Mouse (Mus musculus) intestine, embryonic 14.5 days (tissue): ENCODE results near the gene Stk40. TPM values are rescaled to one million over a fixed set of nuclear protein-coding genes. Genes with fewer than 3 reads are reported as not detected.
"Not testable (repeated sequence)": the region's sequence is repeated elsewhere in the genome, so short reads cannot be mapped to it uniquely, and the experiment has no call there.

Experiments
- ATAC-seq: fragments of 200-750 bp; cut with Nextera tagmentation; replicated peaks from 2 replicates; pipeline ENCODE4 v1.8.0; 2017; ENCODE audit warnings: low read depth, moderate number of reproducible peaks, moderate TSS enrichment, moderate library complexity; ENCODE audit not compliant: low FRiP score, low TSS enrichment
- DNase-seq: peaks from one replicate; pipeline ENCODE4 v3.0.0-alpha.2; 2018; ENCODE audit warnings: low spot score
- H3K27ac ChIP-seq: fragments of 300-500 bp; sonication (generic); 2 replicates; pipeline ENCODE4 v1.5.1; 2014; ENCODE audit warnings: low read depth, mild to moderate bottlenecking, control low read depth
- H3K27me3 ChIP-seq: fragments of 300-500 bp; sonication (generic); replicated peaks from 2 replicates; pipeline ENCODE4 v1.6.1; 2014; ENCODE audit warnings: low read length, control low read depth; ENCODE audit not compliant: control insufficient read depth, insufficient read depth
- H3K36me3 ChIP-seq: fragments of 300-500 bp; sonication (generic); 2 replicates; pipeline ENCODE4 v1.6.1; 2014; ENCODE audit warnings: low read length, control low read depth; ENCODE audit not compliant: control insufficient read depth, insufficient read depth
- H3K4me1 ChIP-seq: fragments of 300-500 bp; sonication (generic); replicated peaks from 2 replicates; pipeline ENCODE4 v1.6.1; 2014; ENCODE audit warnings: low read length, control low read depth, mixed read lengths; ENCODE audit not compliant: control insufficient read depth, insufficient read depth
- H3K4me2 ChIP-seq: fragments of 300-500 bp; sonication (generic); 2 replicates; pipeline ENCODE4 v1.6.1; 2014; ENCODE audit warnings: low read length
- H3K4me3 ChIP-seq: fragments of 300-500 bp; sonication (generic); 2 replicates; pipeline ENCODE4 v1.5.1; 2014; ENCODE audit warnings: low read depth, low read length, control low read depth, mixed read lengths
- H3K9ac ChIP-seq: fragments of 300-500 bp; sonication (generic); 2 replicates; pipeline ENCODE4 v1.6.1; 2014; ENCODE audit warnings: mild to moderate bottlenecking, low read length
- H3K9me3 ChIP-seq: fragments of 300-500 bp; sonication (generic); 2 replicates; pipeline ENCODE4 v1.6.1; 2016; ENCODE audit warnings: low read length, control low read depth; ENCODE audit not compliant: control insufficient read depth
- WGBS: fragments of 180-500 bp; shearing (Covaris S2); extraction: QIAGEN DNeasy Blood & Tissue Kit; methylation state at CpG from one replicate; pipeline ENCODE4 v1.1.7; 2014; 5-methylcytosine and 5-hydroxymethylcytosine counted together
- polyA plus RNA-seq: library from polyadenylated mRNA; unstranded; fragments of >200 nt; fragmentation: Nextera tagmentation; extraction: Ambion mirVana; gene quantifications from 2 replicates; pipeline ENCODE4 v1.2.1, GENCODE M21; 2014

Gene Stk40
- polyA plus RNA-seq, 1 experiment from 2014 or later = 22.5 TPM

DNA sequence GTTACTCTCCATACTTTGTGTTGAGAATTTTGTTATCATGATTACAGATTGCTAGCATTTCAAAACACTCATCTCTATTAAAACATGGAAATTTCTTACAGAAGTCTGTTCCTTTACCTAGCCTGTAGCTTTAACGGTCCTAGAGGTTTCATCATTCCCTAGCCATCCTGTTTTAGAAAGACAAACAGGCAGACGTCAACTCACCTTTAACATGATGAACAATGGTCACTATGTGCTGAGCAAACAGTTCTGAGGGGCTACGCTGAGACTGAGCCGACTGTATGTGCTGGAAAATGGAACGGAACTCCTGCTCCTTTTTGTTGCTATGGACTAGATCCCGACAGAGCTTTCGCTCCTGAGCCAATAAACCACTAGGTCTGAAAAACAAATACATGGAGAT is 72.2 kb downstream of the Stk40 start:
- H3K27ac ChIP-seq, H3K4me1 ChIP-seq, H3K9me3 ChIP-seq, H3K27me3 ChIP-seq, H3K9ac ChIP-seq, H3K4me2 ChIP-seq, ATAC-seq, H3K4me3 ChIP-seq, DNase-seq: not testable (repeated sequence)
- WGBS = 81% methylated on average over 7 of the region's 7 CpGs
- H3K36me3 ChIP-seq = peaks cover 94% of the 10 kb centered on the region

DNA sequence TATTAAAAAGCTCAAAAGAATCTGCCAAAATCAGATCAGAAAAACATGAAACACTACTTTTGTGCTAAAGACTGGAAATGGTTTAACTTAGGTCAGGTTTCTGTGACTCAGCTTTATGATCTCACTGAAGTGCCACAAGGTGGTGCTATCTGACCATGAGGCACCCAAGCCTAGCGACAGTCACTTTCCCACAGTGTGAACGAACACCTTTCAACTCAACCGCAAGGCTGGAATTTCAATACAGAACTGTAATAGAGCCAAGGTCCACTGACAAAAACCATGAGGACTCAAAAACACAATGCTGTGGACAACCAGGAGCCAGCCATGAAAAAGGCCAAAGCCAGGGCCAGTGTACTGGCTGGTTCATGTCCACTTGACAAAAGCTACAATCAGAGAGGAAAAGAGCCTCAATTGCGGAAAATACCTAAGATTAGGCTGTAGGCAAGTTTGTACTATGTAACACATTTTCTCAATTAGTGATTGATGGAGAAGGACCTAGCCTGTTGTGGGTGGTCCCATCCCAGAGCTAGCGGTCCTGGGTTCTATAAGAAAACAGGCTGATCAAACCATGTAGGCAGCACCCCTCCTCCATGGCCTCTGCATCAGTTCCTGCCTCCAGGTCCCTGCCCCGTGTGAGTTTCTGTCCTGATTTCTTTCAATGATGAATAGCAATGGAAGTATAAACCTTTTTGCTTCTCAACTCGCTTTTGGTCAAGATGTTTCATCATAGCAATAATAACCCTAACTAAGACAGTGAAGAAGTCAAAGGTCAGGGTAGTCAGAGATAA is 77.6 kb downstream of the Stk40 start:
- 58% methylated on average over 7 of the region's 7 CpGs for WGBS
- Histone ChIP-seq H3K27me3 (no peaks in the 10 kb centered on the region), H3K9me3 (no peaks in the 10 kb centered on the region), H3K4me1 (no peaks in the 10 kb centered on the region), H3K36me3 (peaks cover 83% of the 10 kb centered on the region), H3K4me2 (no peak overlapping the region), H3K27ac (no peak overlapping the region), H3K4me3 (no peak overlapping the region), H3K9ac (no peak overlapping the region)
- ATAC-seq (0 out of 2 replicates have a peak, but pooled peaks have one; percentile 50), DNase-seq (peak; percentile 65)

DNA sequence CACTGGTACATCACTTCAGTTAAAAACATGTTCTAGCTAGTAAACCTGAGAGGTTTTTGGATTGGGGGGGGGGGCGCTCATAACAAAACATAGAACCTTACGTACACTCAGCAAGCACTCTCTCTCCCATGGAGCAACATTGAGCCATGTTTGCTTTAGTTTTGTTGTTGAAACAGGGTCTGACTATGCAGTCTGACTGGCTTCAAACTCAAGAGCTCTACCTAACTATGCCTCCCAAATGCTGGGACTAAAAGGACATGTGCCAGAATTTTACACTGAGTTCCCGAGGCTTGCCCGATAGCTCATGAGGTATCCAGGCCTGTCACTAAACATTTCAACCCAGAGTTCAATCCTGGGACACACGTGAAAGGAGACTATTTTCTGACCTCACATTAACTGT is 79.3 kb downstream of the Stk40 start:
- Histone ChIP-seq H3K27ac (no peak overlapping the region), H3K4me1 (no peaks in the 10 kb centered on the region), H3K9ac (no peak overlapping the region), H3K27me3 (no peaks in the 10 kb centered on the region), H3K4me2 (no peak overlapping the region), H3K36me3 (peaks cover 80% of the 10 kb centered on the region), H3K9me3 (no peaks in the 10 kb centered on the region), H3K4me3 (no peak overlapping the region)
- ATAC-seq (no peak), DNase-seq (no peak)
- WGBS = 91% methylated on average over 5 of the region's 5 CpGs

DNA sequence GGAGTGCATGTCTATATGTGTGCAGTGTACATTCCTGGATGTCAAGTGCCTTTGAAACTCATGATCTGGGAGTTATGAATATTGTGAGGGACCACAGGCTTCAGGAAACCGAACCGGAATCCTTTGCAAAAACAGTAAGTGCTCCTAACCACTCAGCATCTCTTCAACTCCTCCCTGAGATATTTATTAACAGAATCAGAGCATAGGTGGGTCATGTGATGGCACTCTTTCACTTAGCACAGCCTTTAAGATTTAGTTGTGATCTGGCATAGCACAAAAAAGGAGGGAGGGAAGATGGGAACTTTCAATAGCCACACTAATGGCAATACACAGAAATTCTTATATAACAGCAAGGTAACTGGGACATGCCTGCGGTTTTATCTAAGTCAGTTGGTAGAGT is 83.3 kb downstream of the Stk40 start:
- Histone ChIP-seq H3K9ac (no peak overlapping the region), H3K27ac (no peak overlapping the region), H3K27me3 (no peaks in the 10 kb centered on the region), H3K36me3 (peaks cover 69% of the 10 kb centered on the region), H3K4me3 (no peak overlapping the region), H3K4me1 (no peaks in the 10 kb centered on the region), H3K4me2 (no peak overlapping the region), H3K9me3 (no peaks in the 10 kb centered on the region)
- WGBS = 85% methylated on average over 3 of the region's 3 CpGs
- ATAC-seq = no peak
- no peak for DNase-seq

Other genes with a start within 250 kb of the Stk40 start
- gene Csf3r, start 79.4 kb upstream of the Stk40 start, polyA plus RNA-seq = 0.75 and 0.81 TPM in 2 replicates
- gene Mrps15, start 57.0 kb upstream of the Stk40 start, polyA plus RNA-seq = 148 and 151 TPM in 2 replicates
- gene Oscp1, start 45.4 kb upstream of the Stk40 start, polyA plus RNA-seq = 12.1 and 13.5 TPM in 2 replicates
- gene Lsm10, start 7.3 kb upstream of the Stk40 start, polyA plus RNA-seq = 55.6 and 58.5 TPM in 2 replicates
- gene Eva1b, start 43.8 kb downstream of the Stk40 start, polyA plus RNA-seq = 61.0 and 63.2 TPM in 2 replicates
- 7.4 and 7.9 TPM in 2 replicates for gene Sh3d21, start 59.5 kb downstream of the Stk40 start, polyA plus RNA-seq
- gene Thrap3, start 98.8 kb downstream of the Stk40 start, polyA plus RNA-seq = 206 TPM in 2 replicates
- gene Map7d1, start 152.4 kb downstream of the Stk40 start, polyA plus RNA-seq = 37.8 and 38.0 TPM in 2 replicates
- 20.5 and 24.6 TPM in 2 replicates for gene Trappc3, start 158.4 kb downstream of the Stk40 start, polyA plus RNA-seq
- 5.3 and 6.7 TPM in 2 replicates for gene Col8a2, start 182.8 kb downstream of the Stk40 start, polyA plus RNA-seq
- gene Adprhl2, start 217.7 kb downstream of the Stk40 start, polyA plus RNA-seq = 49.3 and 50.9 TPM in 2 replicates
- gene Tekt2, start 221.7 kb downstream of the Stk40 start, polyA plus RNA-seq = 7.6 and 9.3 TPM in 2 replicates